Mouse (Mus musculus): Measurements from ENCODE around the gene Psmd9. TPM values are rescaled to one million over a fixed set of nuclear protein-coding genes. Genes with fewer than 3 reads are reported as not detected.
"Not testable (repeated sequence)": the region's sequence is repeated elsewhere in the genome, so short reads cannot be mapped to it uniquely, and the experiment has no call there.

Gene Psmd9
- total RNA-seq, 2 experiments from 2014 or later = 26.1 to 28.4 TPM

DNA sequence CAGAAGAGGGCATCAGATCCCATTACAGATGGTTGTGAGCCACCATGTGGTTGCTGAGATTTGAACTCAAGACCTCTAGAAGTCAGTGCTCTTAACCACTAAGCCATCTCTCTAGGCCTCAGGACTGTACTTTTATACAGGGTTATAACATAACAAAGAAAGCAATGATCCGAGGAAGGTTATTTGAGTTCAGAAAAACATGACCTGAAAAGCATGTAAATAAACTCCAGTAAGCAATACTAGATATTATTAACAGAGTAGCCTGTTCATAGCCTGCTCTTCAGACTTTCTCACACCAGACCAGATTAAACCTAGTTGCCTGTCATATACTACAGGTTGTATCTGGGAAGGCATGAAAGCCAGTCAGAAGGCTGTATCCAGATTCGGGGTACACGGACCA, 18.1 kb downstream of the Psmd9 start:
- DNase-seq (ENCODE audit: extremely low spot score in 1 of 2, low spot score in 1 of 2) = no peak

DNA sequence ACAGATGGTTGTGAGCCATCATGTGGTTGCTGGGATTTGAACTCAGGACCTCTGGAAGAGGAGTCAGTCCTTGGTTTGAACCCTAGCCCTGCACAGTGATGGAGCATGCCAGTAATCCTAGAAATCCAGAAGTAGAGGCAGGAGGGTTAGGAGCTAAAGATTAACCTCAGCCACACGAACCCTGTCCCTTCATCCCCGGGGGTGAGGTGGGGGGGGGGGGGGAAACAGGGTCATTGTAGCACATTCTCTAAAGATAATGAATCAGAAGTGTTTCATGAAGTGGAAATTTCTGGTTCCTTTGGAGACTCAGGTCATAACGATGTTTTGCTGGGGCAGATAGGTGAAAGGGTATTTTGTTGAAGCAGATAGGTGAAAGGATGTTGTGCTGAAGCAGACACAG, 21.7 kb downstream of the Psmd9 start:
- no peak for DNase-seq (ENCODE audit: extremely low spot score in 1 of 2, low spot score in 1 of 2)

- no peak for DNase-seq (ENCODE audit: extremely low spot score in 1 of 2, low spot score in 1 of 2)
Measured at GRCm38 (mm10) chr5:123191427-123191826, 22.2 kb downstream of the Psmd9 start.

- no peak for DNase-seq (ENCODE audit: extremely low spot score in 1 of 2, low spot score in 1 of 2)
Measured at GRCm38 (mm10) chr5:123192606-123193150, 23.5 kb downstream of the Psmd9 start.

DNA sequence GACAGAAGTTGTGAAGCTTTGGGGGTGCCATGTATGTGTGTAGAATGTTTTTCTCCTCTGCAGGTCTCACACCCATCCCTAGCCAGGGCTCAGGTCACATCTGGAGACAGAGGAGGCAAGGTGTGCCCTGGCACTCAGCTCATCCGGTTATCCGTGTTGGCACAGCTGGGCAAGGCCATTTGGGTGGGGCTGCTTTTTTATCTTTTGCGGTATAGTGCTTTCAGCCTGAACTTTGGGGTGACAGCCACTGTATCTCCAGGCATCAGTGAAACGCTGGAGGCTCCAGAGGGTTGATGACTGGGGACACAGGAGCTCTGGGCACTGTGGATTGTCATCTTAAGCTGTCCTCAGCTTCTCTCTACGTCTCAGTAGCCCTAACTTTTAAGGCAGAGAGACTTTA, 24.2 kb downstream of the Psmd9 start:
- no peak for DNase-seq (ENCODE audit: extremely low spot score in 1 of 2, low spot score in 1 of 2)

- DNase-seq (ENCODE audit: extremely low spot score in 1 of 2, low spot score in 1 of 2) = no peak
Measured at GRCm38 (mm10) chr5:123194856-123195255, 25.6 kb downstream of the Psmd9 start.

DNA sequence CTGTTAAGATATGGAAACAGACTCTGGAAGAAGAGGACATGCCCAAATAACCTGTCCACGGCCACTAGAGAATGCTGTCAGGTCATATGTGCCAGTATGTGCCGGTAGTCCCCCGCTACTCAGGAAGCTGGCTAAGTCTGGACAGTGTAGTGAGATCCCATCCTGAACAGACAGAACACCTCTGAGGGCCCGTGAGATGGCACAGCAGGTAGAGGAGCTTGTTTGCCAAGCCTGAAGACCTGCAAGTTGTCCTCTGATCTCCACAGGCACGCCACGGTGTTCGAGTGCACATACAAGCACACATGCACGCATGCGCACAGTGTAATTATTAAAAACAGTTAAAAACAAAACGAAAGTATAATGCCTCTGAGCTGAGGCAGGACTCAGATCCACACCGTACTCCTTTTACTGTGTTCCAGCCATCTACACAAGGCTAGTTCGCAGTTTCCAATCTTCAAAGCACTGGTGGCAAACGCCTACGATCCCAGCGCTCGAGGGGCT, 26.3 kb downstream of the Psmd9 start:
- no peak for DNase-seq (ENCODE audit: extremely low spot score in 1 of 2, low spot score in 1 of 2)

DNA sequence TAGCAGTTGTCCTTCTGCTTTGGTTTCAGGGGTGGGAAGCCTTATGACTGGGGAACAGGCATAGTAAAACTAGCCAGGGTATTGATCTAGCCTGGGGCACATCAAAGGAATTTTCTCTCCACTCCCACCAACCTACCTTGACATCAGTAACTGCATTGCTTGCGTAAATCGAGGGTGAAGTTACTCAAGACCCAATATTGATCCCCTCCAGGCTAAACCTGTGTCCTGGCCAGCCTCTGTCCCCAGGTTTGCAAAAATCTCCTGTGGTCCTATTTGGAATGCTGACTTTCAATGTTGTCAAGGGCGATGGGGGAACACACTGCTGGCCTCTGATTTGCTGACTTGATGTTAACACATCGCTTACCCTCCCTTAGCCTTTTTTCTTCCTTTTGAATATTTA, 27.5 kb downstream of the Psmd9 start:
- DNase-seq (ENCODE audit: extremely low spot score in 1 of 2, low spot score in 1 of 2) = no peak

DNA sequence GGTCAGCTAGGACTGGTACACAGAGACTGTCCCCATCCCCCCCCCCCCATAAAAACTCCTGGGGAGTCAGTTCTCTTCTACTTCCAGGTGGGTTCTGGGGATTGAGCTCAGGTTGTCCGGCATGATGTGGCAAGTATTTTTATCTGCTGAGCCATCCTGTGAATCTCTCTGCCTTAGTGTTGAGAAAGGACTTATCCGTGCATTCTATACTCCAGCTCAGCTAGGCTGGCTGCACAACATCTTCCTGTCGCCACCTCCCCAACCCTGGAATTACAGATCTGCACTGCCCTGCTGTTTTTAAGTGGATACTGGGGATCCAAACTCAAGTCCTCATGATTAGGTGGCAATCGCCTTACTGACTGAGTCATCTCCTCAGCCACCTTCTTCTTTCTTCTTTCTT, 29.3 kb downstream of the Psmd9 start:
- no peak for DNase-seq (ENCODE audit: extremely low spot score in 1 of 2, low spot score in 1 of 2)

DNA sequence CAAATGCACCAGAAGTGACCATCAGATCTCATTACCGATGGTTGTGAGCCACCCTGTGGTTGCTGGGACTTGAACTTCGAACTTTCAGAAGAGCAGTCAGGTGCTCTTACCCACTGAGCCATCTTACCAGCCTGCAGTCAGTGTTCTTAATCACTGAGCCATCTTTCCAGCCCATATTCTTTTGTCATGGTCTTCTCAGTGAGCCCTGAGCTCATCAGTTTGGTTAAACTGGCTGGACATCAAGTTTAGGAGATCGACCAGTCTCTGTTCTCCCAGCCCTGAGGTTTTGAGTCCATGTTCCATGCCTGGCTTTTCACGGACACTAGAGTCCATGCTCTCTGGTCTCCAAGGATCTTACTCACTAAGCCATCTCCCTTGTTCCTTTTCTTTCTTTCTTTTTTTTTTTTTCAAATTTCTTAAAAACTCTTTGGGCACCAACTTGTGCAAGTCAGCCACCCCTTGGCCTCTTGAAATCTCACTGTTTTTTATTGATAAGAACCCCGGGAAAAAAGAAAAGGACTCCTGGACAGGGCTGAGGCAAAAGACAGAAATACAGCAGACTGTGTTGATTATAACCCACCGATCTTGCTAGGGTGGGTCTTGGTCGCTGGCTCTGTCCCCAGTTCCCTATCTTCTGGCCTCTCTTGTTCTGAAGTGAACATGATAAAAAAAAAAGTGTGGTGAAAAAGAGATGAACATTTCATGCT, 31.8 kb downstream of the Psmd9 start:
- not testable (repeated sequence) for DNase-seq (ENCODE audit: extremely low spot score in 1 of 2, low spot score in 1 of 2)

- no peak for DNase-seq (ENCODE audit: extremely low spot score in 1 of 2, low spot score in 1 of 2)
Measured at GRCm38 (mm10) chr5:123201523-123201892, 32.3 kb downstream of the Psmd9 start.

DNA sequence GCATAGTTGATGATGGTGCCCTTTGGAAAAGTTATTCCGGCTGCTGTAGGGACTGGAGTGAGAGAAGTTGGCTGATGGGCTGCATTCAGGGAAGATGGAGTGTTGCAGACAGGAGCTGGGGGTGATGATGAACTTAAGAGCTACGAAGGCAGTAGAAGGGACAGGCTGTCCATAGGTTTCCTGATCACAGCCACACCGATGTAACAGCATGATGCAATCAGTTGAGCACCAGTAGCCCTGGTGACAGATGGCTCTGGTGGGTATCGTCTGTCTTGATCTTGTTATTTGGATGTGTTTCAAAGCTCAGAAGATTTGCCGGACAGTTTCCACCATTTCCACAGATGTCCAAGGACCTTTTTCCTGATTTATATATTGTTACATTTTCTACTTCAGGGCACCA, 32.8 kb downstream of the Psmd9 start:
- no peak for DNase-seq (ENCODE audit: extremely low spot score in 1 of 2, low spot score in 1 of 2)

DNA sequence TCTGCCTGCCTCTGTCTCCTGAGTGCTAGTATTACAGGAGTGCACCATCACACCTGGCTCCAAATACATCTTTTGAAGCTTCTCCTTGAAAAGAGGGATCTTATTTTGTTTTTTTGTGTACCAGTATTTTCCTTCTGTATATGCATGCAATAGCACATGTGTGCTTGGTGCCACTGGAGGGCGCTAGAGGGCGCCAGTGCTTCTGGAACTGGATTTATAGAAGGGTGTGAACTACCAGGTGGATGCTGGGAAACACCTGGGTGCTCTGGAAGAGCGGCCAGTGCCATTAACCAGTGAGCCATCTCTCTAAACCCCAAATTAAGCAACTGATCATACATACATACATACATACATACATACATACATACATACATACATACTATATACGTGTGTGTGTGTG, 33.6 kb downstream of the Psmd9 start:
- not testable (repeated sequence) for DNase-seq (ENCODE audit: extremely low spot score in 1 of 2, low spot score in 1 of 2)

- DNase-seq (ENCODE audit: extremely low spot score in 1 of 2, low spot score in 1 of 2) = not testable (repeated sequence)
Measured at GRCm38 (mm10) chr5:123203591-123203990, 34.4 kb downstream of the Psmd9 start.

GRCm38 (mm10) chr5:123222346-123223050, 53.3 kb downstream of the Psmd9 start:
- DNase-seq (ENCODE audit: extremely low spot score in 1 of 2, low spot score in 1 of 2) = not testable (repeated sequence)

DNA sequence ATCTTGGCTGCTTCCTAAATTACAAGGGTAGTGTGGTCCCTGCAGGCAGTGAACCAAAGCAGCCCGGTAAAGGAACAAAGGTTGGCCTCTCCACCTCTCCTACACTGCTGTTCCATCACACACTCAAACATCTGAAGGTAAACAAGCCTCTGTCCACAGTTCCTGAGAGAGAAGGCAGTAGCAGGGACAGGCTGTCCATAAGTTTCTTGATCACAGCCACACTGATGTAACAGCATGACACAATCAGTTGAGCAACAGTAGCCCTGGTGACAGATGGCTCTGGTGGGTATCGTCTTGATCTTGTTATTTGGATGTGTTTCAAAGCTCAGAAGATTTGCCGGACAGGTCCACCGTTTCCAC, 53.8 kb downstream of the Psmd9 start:
- no peak for DNase-seq (ENCODE audit: extremely low spot score in 1 of 2, low spot score in 1 of 2)

- DNase-seq (ENCODE audit: extremely low spot score in 1 of 2, low spot score in 1 of 2) = not testable (repeated sequence)
Measured at GRCm38 (mm10) chr5:123223861-123224260, 54.6 kb downstream of the Psmd9 start.

- no peak for DNase-seq (ENCODE audit: extremely low spot score in 1 of 2, low spot score in 1 of 2)
Measured at GRCm38 (mm10) chr5:123226851-123227250, 57.6 kb downstream of the Psmd9 start.

GRCm38 (mm10) chr5:123227762-123228523, 58.7 kb downstream of the Psmd9 start:
- peak; percentile 93 to 96 for DNase-seq (ENCODE audit: extremely low spot score in 1 of 2, low spot score in 1 of 2)

- DNase-seq (ENCODE audit: extremely low spot score in 1 of 2, low spot score in 1 of 2) = no peak
Measured at GRCm38 (mm10) chr5:123228524-123228922, 59.3 kb downstream of the Psmd9 start.

DNA sequence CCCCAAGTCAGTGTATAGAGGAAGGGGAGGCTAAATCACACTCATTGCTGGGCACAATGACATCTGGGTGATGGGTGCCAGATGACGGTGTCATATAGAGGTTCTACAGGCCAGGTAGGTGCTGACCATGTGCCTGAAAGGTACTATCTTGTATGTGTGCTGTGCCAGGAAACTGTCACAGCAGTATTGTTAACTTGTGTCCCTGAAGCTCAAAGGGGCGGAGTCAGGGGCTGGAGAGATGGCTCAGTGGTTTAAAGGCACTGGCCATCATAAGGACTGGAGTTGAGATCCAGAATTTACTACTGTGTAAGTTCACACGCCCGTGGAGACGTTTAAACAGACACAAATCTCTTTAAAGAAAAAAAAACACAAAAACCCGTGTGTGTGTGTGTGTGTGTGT, 60.1 kb downstream of the Psmd9 start:
- no peak for DNase-seq (ENCODE audit: extremely low spot score in 1 of 2, low spot score in 1 of 2)

Data from layer of hippocampus, postnatal 25 days (tissue).